Mouse (Mus musculus): ENCODE results near the gene Sgf29. TPM values are rescaled to one million over a fixed set of nuclear protein-coding genes. Genes with fewer than 3 reads are reported as not detected.

The Sgf29 gene
- total RNA-seq, 1 experiment = 55.3 TPM

GRCm38 (mm10) chr7:126607064-126607463 is 42.0 kb upstream of the Sgf29 start:
- no peak for TF ChIP-seq MAFK (IDR thresholded peaks at IDR 0.05; ENCODE audit: insufficient read depth, low read depth, low read length)
- TF ChIP-seq ZNF384 (IDR thresholded peaks at IDR 0.05; ENCODE audit: low read depth, low read length) = no peak
- no peak for TF ChIP-seq HCFC1 (IDR thresholded peaks at IDR 0.05; ENCODE audit: borderline replicate concordance, insufficient read depth, low read length)
- no peak for TF ChIP-seq ZC3H11A (IDR thresholded peaks at IDR 0.05; ENCODE audit: borderline replicate concordance, low read depth, low read length)
- TF ChIP-seq CHD2 (IDR thresholded peaks at IDR 0.05; ENCODE audit: low read depth, low read length) = no peak
- Histone ChIP-seq H3K9ac (ENCODE audit: insufficient read depth, low read depth, low read length, poor library complexity, severe bottlenecking) (no peak overlapping the region), H3K27ac (ENCODE audit: insufficient read depth, low read depth, low read length, poor library complexity, severe bottlenecking) (no peak overlapping the region), H3K9me3 (ENCODE audit: control insufficient read depth, insufficient read depth, low read depth, low read length) (no peaks in the 10 kb centered on the region), H3K36me3 (ENCODE audit: control insufficient read depth, insufficient read depth, low read length, poor library complexity, severe bottlenecking) (no peaks in the 10 kb centered on the region), H3K4me3 (ENCODE audit: insufficient read depth in 1 of 2, low read depth in 1 of 2, low read length in 2 of 2, poor library complexity in 1 of 2, severe bottlenecking in 1 of 2) (no peak overlapping the region), H3K4me1 (ENCODE audit: control insufficient read depth in 2 of 2, insufficient read depth in 2 of 2, low read length in 2 of 2, poor library complexity in 1 of 2) (no peaks in the 10 kb centered on the region)
- in situ Hi-C loops (cut with MboI; ENCODE audit: low sequenced_read_pairs in 2 of 2, unreplicated experiment in 2 of 2) = no loop called here
- DNase-seq (ENCODE audit: low read depth, low spot score) = no peak

- no peaks in the 10 kb centered on the region for H3K9me3 ChIP-seq (ENCODE audit: control insufficient read depth, insufficient read depth, low read depth, low read length)
- H3K27ac ChIP-seq (ENCODE audit: insufficient read depth, low read depth, low read length, poor library complexity, severe bottlenecking) = no peak overlapping the region
- DNase-seq (ENCODE audit: low read depth, low spot score) = no peak
- in situ Hi-C loops (cut with MboI; ENCODE audit: low sequenced_read_pairs in 2 of 2, unreplicated experiment in 2 of 2) = no loop called here
- TF ChIP-seq ZNF384 (IDR thresholded peaks at IDR 0.05; ENCODE audit: low read depth, low read length) (no peak), ZC3H11A (IDR thresholded peaks at IDR 0.05; ENCODE audit: borderline replicate concordance, low read depth, low read length) (no peak), CHD2 (IDR thresholded peaks at IDR 0.05; ENCODE audit: low read depth, low read length) (no peak), MAFK (IDR thresholded peaks at IDR 0.05; ENCODE audit: insufficient read depth, low read depth, low read length) (no peak), HCFC1 (IDR thresholded peaks at IDR 0.05; ENCODE audit: borderline replicate concordance, insufficient read depth, low read length) (no peak)
- no peaks in the 10 kb centered on the region for H3K36me3 ChIP-seq (ENCODE audit: control insufficient read depth, insufficient read depth, low read length, poor library complexity, severe bottlenecking)
- no peak overlapping the region for H3K9ac ChIP-seq (ENCODE audit: insufficient read depth, low read depth, low read length, poor library complexity, severe bottlenecking)
- H3K4me3 ChIP-seq (ENCODE audit: insufficient read depth in 1 of 2, low read depth in 1 of 2, low read length in 2 of 2, poor library complexity in 1 of 2, severe bottlenecking in 1 of 2) = no peak overlapping the region
- H3K4me1 ChIP-seq (ENCODE audit: control insufficient read depth in 2 of 2, insufficient read depth in 2 of 2, low read length in 2 of 2, poor library complexity in 1 of 2) = no peaks in the 10 kb centered on the region
These were observed 41.3 kb upstream of the Sgf29 start for GRCm38 (mm10) chr7:126607796-126608195.

- no peaks in the 10 kb centered on the region for H3K4me1 ChIP-seq (ENCODE audit: control insufficient read depth in 2 of 2, insufficient read depth in 2 of 2, low read length in 2 of 2, poor library complexity in 1 of 2)
- H3K36me3 ChIP-seq (ENCODE audit: control insufficient read depth, insufficient read depth, low read length, poor library complexity, severe bottlenecking) = no peaks in the 10 kb centered on the region
- TF ChIP-seq CHD2 (IDR thresholded peaks at IDR 0.05; ENCODE audit: low read depth, low read length) (no peak), MAFK (IDR thresholded peaks at IDR 0.05; ENCODE audit: insufficient read depth, low read depth, low read length) (no peak), ZNF384 (IDR thresholded peaks at IDR 0.05; ENCODE audit: low read depth, low read length) (no peak), ZC3H11A (IDR thresholded peaks at IDR 0.05; ENCODE audit: borderline replicate concordance, low read depth, low read length) (no peak), HCFC1 (IDR thresholded peaks at IDR 0.05; ENCODE audit: borderline replicate concordance, insufficient read depth, low read length) (no peak)
- in situ Hi-C loops (cut with MboI; ENCODE audit: low sequenced_read_pairs in 2 of 2, unreplicated experiment in 2 of 2) = no loop called here
- H3K4me3 ChIP-seq (ENCODE audit: insufficient read depth in 1 of 2, low read depth in 1 of 2, low read length in 2 of 2, poor library complexity in 1 of 2, severe bottlenecking in 1 of 2) = no peak overlapping the region
- no peak overlapping the region for H3K27ac ChIP-seq (ENCODE audit: insufficient read depth, low read depth, low read length, poor library complexity, severe bottlenecking)
- H3K9me3 ChIP-seq (ENCODE audit: control insufficient read depth, insufficient read depth, low read depth, low read length) = no peaks in the 10 kb centered on the region
- DNase-seq (ENCODE audit: low read depth, low spot score) = no peak
- no peak overlapping the region for H3K9ac ChIP-seq (ENCODE audit: insufficient read depth, low read depth, low read length, poor library complexity, severe bottlenecking)
These were observed 36.4 kb upstream of the Sgf29 start for GRCm38 (mm10) chr7:126612736-126613135.

DNA sequence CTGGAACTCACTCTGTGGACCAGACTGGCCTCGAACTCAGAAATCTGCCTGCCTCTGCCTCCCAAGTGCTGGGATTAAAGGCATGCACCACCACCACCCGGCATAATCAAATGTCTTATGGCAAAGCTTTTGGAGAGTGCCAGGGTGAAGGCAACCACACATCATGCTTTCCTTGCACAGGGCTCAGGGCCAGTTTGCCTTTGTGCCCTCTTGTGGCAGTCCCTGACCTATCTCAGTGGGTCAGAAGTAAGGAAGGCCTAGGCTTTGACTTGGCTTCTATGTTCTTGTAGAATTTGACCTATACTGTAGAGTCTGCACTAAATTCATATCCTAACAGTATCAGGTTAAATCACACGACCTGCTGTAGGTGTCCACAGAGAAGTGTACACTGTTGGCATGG is 32.4 kb upstream of the Sgf29 start:
- no peak overlapping the region for H3K9ac ChIP-seq (ENCODE audit: insufficient read depth, low read depth, low read length, poor library complexity, severe bottlenecking)
- H3K9me3 ChIP-seq (ENCODE audit: control insufficient read depth, insufficient read depth, low read depth, low read length) = no peaks in the 10 kb centered on the region
- no peaks in the 10 kb centered on the region for H3K4me1 ChIP-seq (ENCODE audit: control insufficient read depth in 2 of 2, insufficient read depth in 2 of 2, low read length in 2 of 2, poor library complexity in 1 of 2)
- TF ChIP-seq CHD2 (IDR thresholded peaks at IDR 0.05; ENCODE audit: low read depth, low read length) = no peak
- no peak for TF ChIP-seq MAFK (IDR thresholded peaks at IDR 0.05; ENCODE audit: insufficient read depth, low read depth, low read length)
- TF ChIP-seq ZC3H11A (IDR thresholded peaks at IDR 0.05; ENCODE audit: borderline replicate concordance, low read depth, low read length) = no peak
- no peak for TF ChIP-seq HCFC1 (IDR thresholded peaks at IDR 0.05; ENCODE audit: borderline replicate concordance, insufficient read depth, low read length)
- TF ChIP-seq ZNF384 (IDR thresholded peaks at IDR 0.05; ENCODE audit: low read depth, low read length) = no peak
- no peaks in the 10 kb centered on the region for H3K36me3 ChIP-seq (ENCODE audit: control insufficient read depth, insufficient read depth, low read length, poor library complexity, severe bottlenecking)
- no peak overlapping the region for H3K27ac ChIP-seq (ENCODE audit: insufficient read depth, low read depth, low read length, poor library complexity, severe bottlenecking)
- H3K4me3 ChIP-seq (ENCODE audit: insufficient read depth in 1 of 2, low read depth in 1 of 2, low read length in 2 of 2, poor library complexity in 1 of 2, severe bottlenecking in 1 of 2) = no peak overlapping the region
- in situ Hi-C loops (cut with MboI; ENCODE audit: low sequenced_read_pairs in 2 of 2, unreplicated experiment in 2 of 2) = no loop called here
- DNase-seq (ENCODE audit: low read depth, low spot score) = no peak

All from ES-E14 (cell line).